Mouse (Mus musculus) G1E (cell line): ENCODE results near the gene Usp22. TPM values are rescaled to one million over a fixed set of nuclear protein-coding genes. Genes with fewer than 3 reads are reported as not detected.

Experiments
- ATAC-seq: 2 replicates; pipeline ENCODE4 v1.8.0; 2016; ENCODE audit warnings: mild to moderate bottlenecking; ENCODE audit not compliant: insufficient number of reproducible peaks, poor library complexity, low FRiP score, severe bottlenecking; ENCODE audit errors: extremely low read depth
- DNase-seq: peaks from one replicate; pipeline ENCODE4 v3.0.0; 2012; ENCODE audit warnings: low spot score
- H3K27me3 ChIP-seq: 2 replicates; pipeline ENCODE4 v1.6.1; 2012; ENCODE audit warnings: mild to moderate bottlenecking, low read length, inconsistent platforms; ENCODE audit not compliant: insufficient read depth
- H3K36me3 ChIP-seq: replicated peaks from 2 replicates; pipeline ENCODE3; 2012; ENCODE audit warnings: mild to moderate bottlenecking, inconsistent platforms
- H3K4me1 ChIP-seq: 2 replicates; pipeline ENCODE4 v1.6.1; 2012; ENCODE audit warnings: low read depth, low read length, inconsistent platforms, mixed read lengths; ENCODE audit not compliant: insufficient read depth
- H3K4me3 ChIP-seq: 2 replicates; pipeline ENCODE4 v1.5.1; 2012; ENCODE audit warnings: low read depth, mild to moderate bottlenecking, inconsistent platforms, low read length, moderate library complexity, mixed read lengths
- H3K9me3 ChIP-seq: replicated peaks from 2 replicates; pipeline ENCODE4 v1.6.1; 2012; ENCODE audit warnings: inconsistent platforms
- CTCF ChIP-seq: IDR thresholded peaks from 2 replicates; pipeline ENCODE4 v1.5.1; 2012; ENCODE audit warnings: low read depth, low read length, inconsistent platforms, mixed read lengths
- GATA1 ChIP-seq: IDR thresholded peaks from 2 replicates; pipeline ENCODE4 v1.6.1; 2012; ENCODE audit warnings: borderline replicate concordance, low read length, inconsistent platforms, mixed read lengths
- GATA2 ChIP-seq: IDR thresholded peaks from 2 replicates; pipeline ENCODE4 v1.6.1; 2012; ENCODE audit warnings: low read depth, low read length, inconsistent platforms, borderline replicate concordance
- POLR2AphosphoS5 ChIP-seq: IDR thresholded peaks from 2 replicates; pipeline ENCODE4 v1.6.1; 2012; ENCODE audit warnings: low read depth, low read length, inconsistent platforms; ENCODE audit not compliant: insufficient replicate concordance
- TAL1 ChIP-seq: conservative IDR thresholded peaks from 2 replicates; pipeline ENCODE4 v1.6.1; 2012; ENCODE audit warnings: low read depth, low read length, inconsistent platforms, mixed read lengths
- polyA plus RNA-seq: library from polyadenylated mRNA; stranded (reverse); fragments of >175 nt; gene quantifications from 2 replicates; pipeline ENCODE4 v1.2.3, GENCODE M21; 2012
- total RNA-seq, 2 experiments: library from RNA; stranded (forward) in 1 of 2; stranded (reverse) in 1 of 2; fragments of 200-1000 nt in 1 of 2; fragments of >200 nt in 1 of 2; fragmentation: Nextera tagmentation in 1 of 2; gene quantifications; 2 replicates each; pipeline ENCODE4 v1.2.3; 2014 to 2017

Usp22 gene
- total and polyA plus RNA-seq, 3 experiments, result 37.8 to 70.7 (median 52.1) TPM

GRCm38 (mm10) chr11:61161121-61161520, 13.7 kb downstream of the Usp22 start:
- H3K9me3 ChIP-seq, result no peaks in the 10 kb centered on the region
- ATAC-seq, result no peak
- H3K36me3 ChIP-seq, result peaks cover 98% of the 10 kb centered on the region
- H3K4me3 ChIP-seq, result no peak overlapping the region
- H3K4me1 ChIP-seq, result no peaks in the 10 kb centered on the region
- no peaks in the 10 kb centered on the region for H3K27me3 ChIP-seq
- DNase-seq, result no peak
- TF ChIP-seq GATA1 (no peak), GATA2 (no peak), TAL1 (no peak), POLR2AphosphoS5 (no peak), CTCF (no peak)

DNA sequence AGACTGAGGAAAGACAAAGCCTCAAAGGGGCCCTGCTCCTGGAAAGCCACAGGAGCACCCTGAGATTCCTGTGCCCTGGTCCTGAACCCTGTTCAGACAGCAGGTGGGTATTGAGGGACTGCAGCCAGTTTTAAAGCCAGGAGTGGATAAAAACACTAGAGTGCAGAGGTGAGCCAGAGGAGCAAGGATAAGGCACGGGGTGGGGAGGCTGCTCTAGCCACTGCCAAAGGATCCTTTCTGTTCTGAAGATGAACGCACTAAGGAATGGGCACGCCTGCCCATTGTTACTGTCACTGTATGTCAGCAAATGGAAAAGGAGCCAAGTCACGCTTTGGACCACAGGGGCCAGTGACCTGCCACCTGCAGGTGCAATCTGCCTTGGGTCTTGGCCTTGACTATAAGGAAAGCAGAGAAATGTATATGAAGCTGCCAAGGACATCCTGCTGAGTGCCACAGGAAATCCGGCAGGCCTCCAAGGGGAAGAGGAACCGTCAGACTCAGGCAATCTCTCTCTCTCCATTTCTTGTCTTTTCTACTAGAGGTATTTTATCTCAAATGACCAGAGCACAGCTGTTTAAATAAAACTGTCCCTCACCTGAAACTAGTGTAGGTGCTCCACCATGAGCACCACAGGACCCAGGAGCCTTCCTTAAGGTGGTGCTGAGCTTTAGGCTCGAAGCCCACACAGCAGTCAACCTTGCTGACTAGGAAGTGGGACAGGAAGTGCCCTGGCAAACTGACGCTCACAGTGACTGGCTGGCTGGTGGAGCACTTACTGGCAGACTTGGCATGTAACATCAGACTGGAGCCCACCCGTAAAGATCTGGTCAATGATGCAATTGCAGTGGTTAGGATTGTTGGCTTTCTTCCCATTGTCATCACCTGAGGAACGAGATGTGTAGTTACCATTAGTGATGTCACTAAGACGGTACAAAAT, 14.8 kb downstream of the Usp22 start:
- Histone ChIP-seq H3K36me3 (peaks cover 99% of the 10 kb centered on the region), H3K27me3 (no peaks in the 10 kb centered on the region), H3K4me3 (no peak overlapping the region), H3K9me3 (no peaks in the 10 kb centered on the region), H3K4me1 (no peaks in the 10 kb centered on the region)
- no peak for ATAC-seq
- no peak for DNase-seq
- TF ChIP-seq CTCF, result no peak
- no peak for TF ChIP-seq GATA2
- TF ChIP-seq POLR2AphosphoS5, result no peak
- TF ChIP-seq GATA1, result no peak
- TF ChIP-seq TAL1, result no peak

DNA sequence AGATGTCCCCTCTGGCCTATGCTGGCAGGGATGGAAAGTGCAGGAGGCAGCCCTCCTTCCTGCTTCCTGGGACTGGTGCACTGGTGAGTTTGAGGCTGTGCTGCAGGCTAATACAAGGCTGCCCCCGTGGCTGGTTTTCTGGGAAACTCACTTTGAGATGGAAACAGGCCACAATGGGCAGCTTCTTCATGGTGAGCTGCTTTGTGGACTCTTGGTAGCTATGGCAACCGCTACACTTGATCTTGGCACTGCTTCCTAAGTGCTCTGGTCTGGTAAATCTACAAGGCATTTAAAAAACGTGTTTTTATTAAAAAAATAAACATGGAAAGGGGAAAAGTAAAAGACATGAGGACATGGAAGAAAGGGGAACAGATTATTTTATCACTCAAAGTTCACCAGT, 16.7 kb downstream of the Usp22 start:
- Histone ChIP-seq H3K4me3 (no peak overlapping the region), H3K36me3 (peaks cover 99% of the 10 kb centered on the region), H3K4me1 (no peaks in the 10 kb centered on the region), H3K27me3 (no peaks in the 10 kb centered on the region), H3K9me3 (no peaks in the 10 kb centered on the region)
- TF ChIP-seq GATA1 (no peak), TAL1 (no peak), CTCF (no peak), GATA2 (no peak), POLR2AphosphoS5 (no peak)
- no peak for ATAC-seq
- no peak for DNase-seq

DNA sequence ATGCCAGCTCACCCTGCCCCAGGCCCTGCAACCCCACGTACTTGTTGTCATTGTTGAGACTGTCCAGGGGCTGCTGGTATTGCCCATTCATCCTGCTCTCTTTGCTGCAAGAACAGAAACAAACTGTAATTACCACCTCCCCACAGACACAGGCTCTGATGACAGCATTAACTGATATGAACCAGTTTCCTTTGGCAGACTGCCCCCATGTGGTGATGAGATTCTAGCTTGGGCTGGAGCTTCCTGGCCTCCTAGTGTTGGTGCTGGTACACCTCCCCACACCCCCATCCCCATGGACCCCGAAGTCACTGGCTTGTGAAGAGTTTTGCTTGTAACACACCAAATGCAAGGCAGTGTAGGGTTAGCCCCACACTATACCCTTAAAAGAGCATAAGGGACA, 19.1 kb downstream of the Usp22 start:
- ATAC-seq, result no peak
- DNase-seq, result no peak

GRCm38 (mm10) chr11:61150233-61151001, 24.4 kb downstream of the Usp22 start:
- TF ChIP-seq POLR2AphosphoS5 (no peak), TAL1 (no peak), GATA2 (no peak), CTCF (no peak), GATA1 (no peak)
- no peak for DNase-seq
- Histone ChIP-seq H3K4me1 (peaks cover 10% of the 10 kb centered on the region; the same call in 1 of the 2 replicates), H3K27me3 (no peaks in the 10 kb centered on the region), H3K36me3 (peaks cover 80% of the 10 kb centered on the region), H3K4me3 (no peak overlapping the region), H3K9me3 (no peaks in the 10 kb centered on the region)
- ATAC-seq, result no peak

More for the DNA sequence above, 19.1 kb downstream of the Usp22 start:
- no peaks in the 10 kb centered on the region for H3K9me3 ChIP-seq
- no peaks in the 10 kb centered on the region for H3K4me1 ChIP-seq
- H3K36me3 ChIP-seq, result peaks cover 95% of the 10 kb centered on the region
- H3K4me3 ChIP-seq, result no peak overlapping the region
- no peaks in the 10 kb centered on the region for H3K27me3 ChIP-seq
- TF ChIP-seq TAL1, result no peak
- no peak for TF ChIP-seq POLR2AphosphoS5
- TF ChIP-seq CTCF, result no peak
- TF ChIP-seq GATA2, result no peak
- no peak for TF ChIP-seq GATA1

DNA sequence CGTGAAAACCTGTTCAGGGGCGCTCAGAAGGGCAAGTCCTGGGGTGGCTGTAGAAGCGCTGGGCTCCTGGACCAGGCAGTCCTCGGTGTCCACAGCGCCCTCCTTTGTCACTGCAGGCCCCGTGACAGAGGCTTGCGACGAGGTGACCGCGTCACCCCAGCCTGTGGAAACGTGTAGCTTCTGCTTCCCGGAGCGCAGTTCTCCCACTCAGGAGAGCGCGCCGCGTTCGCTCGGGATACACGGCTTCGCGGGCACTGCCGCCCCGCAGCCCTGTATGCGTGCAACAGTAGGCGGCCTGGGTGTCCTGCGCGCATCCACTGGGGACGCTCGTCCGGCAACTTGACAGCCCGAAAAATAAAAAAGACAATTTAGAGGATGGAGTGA, 27.6 kb downstream of the Usp22 start:
- no peak for ATAC-seq
- H3K36me3 ChIP-seq, result peaks cover 58% of the 10 kb centered on the region
- H3K27me3 ChIP-seq, result no peaks in the 10 kb centered on the region
- H3K9me3 ChIP-seq, result no peaks in the 10 kb centered on the region
- DNase-seq, result no peak
- no peak overlapping the region; the same call in 1 of the 2 replicates for H3K4me3 ChIP-seq
- no peak for TF ChIP-seq GATA1
- TF ChIP-seq CTCF, result no peak
- no peak for TF ChIP-seq POLR2AphosphoS5
- no peak for TF ChIP-seq GATA2
- no peak for TF ChIP-seq TAL1
- H3K4me1 ChIP-seq, result peaks cover 32% of the 10 kb centered on the region
